Mouse (Mus musculus) large intestine, adult 2 months (tissue): ENCODE results near the gene Tsen34. TPM values are rescaled to one million over a fixed set of nuclear protein-coding genes. Genes with fewer than 3 reads are reported as not detected.
"Not testable (repeated sequence)": the region's sequence is repeated elsewhere in the genome, so short reads cannot be mapped to it uniquely, and the experiment has no call there.

Experiments
- DNase-seq: peaks from one replicate; pipeline ENCODE4 v3.0.0-alpha.2; 2012; ENCODE audit warnings: low read depth, low spot score
- WGBS: fragments of 180-500 bp; shearing (Covaris S2); methylation state at CpG from one replicate; pipeline ENCODE4 v1.1.7; 2018; 5-methylcytosine and 5-hydroxymethylcytosine counted together
- polyA plus RNA-seq: library from polyadenylated mRNA; depleted of rRNA; stranded (reverse); fragments of >200 nt; gene quantifications from 2 replicates; pipeline ENCODE4 v1.2.3, GENCODE M21; 2012; rRNA removed

Gene Tsen34
- polyA plus RNA-seq, 1 experiment = 77.5 TPM

GRCm38 (mm10) chr7:3712264-3712942 lies 19.7 kb downstream of the Tsen34 start:
- WGBS = 18% methylated on average over 5 of the region's 5 CpGs
- no peak for DNase-seq

- no peak for DNase-seq
- WGBS = 17% methylated on average over 1 of the region's 1 CpGs
Observed at GRCm38 (mm10) chr7:3715249-3715648, 22.6 kb downstream of the Tsen34 start.

GRCm38 (mm10) chr7:3720268-3720667 lies 27.6 kb downstream of the Tsen34 start, which contains the start of gene Pirb:
Gene Pirb, minus strand, starts transcription at chr7:3720391.
- 38% methylated on average over 1 of the region's 3 CpGs for WGBS
- not testable (repeated sequence) for DNase-seq

- DNase-seq = not testable (repeated sequence)
Observed at GRCm38 (mm10) chr7:3725459-3725858, 32.8 kb downstream of the Tsen34 start.

GRCm38 (mm10) chr7:3732675-3733074 lies 40.0 kb downstream of the Tsen34 start:
- no CpG with 5 or more reads among the region's 1 CpGs for WGBS
- not testable (repeated sequence) for DNase-seq

Other genes with a start within 250 kb of the Tsen34 start
- gene Tarm1, start 190.2 kb upstream of the Tsen34 start, polyA plus RNA-seq = 0.14 and 0.22 TPM in 2 replicates
- gene Oscar, start 76.7 kb upstream of the Tsen34 start, polyA plus RNA-seq = 0.05 and 0.24 TPM in 2 replicates
- gene Ndufa3, start 75.5 kb upstream of the Tsen34 start, polyA plus RNA-seq = 386 and 407 TPM in 2 replicates
- gene Tfpt, start 62.9 kb upstream of the Tsen34 start, polyA plus RNA-seq = 7.8 and 9.0 TPM in 2 replicates
- 27.6 and 28.5 TPM in 2 replicates for gene Prpf31, start 62.9 kb upstream of the Tsen34 start, polyA plus RNA-seq
- gene Cnot3, start 47.6 kb upstream of the Tsen34 start, polyA plus RNA-seq = 63.0 and 68.0 TPM in 2 replicates
- 6.5 and 7.4 TPM in 2 replicates for gene Leng1, start 27.0 kb upstream of the Tsen34 start, polyA plus RNA-seq
- gene Tmc4, start 15.3 kb upstream of the Tsen34 start, polyA plus RNA-seq = 223 and 306 TPM in 2 replicates
- gene Mboat7, start 660 bp downstream of the Tsen34 start, polyA plus RNA-seq = 41.4 and 49.5 TPM in 2 replicates
- 1,977 and 2,102 TPM in 2 replicates for gene Rps9, start 11.1 kb downstream of the Tsen34 start, polyA plus RNA-seq
- 6.8 and 12.0 TPM in 2 replicates for gene Pirb, start 27.5 kb downstream of the Tsen34 start, polyA plus RNA-seq
- 0.14 and 0.26 TPM in 2 replicates for gene Gm15448, start 132.8 kb downstream of the Tsen34 start, polyA plus RNA-seq
- 0.48 and 0.51 TPM in 2 replicates for gene Pira2, start 152.2 kb downstream of the Tsen34 start, polyA plus RNA-seq
- 0.20 and 0.44 TPM in 2 replicates for gene Gm14548, start 205.3 kb downstream of the Tsen34 start, polyA plus RNA-seq
- 0.32 and 0.49 TPM in 2 replicates for gene Lilra6, start 222.6 kb downstream of the Tsen34 start, polyA plus RNA-seq